In genomic region chr6:91162314-91162713, GRCm38 (mm10) we compare ENCODE assay signal across 30 mouse cellular contexts. TPM values are rescaled to one million over a fixed set of nuclear protein-coding genes. Genes with fewer than 3 reads are reported as not detected.
A peak's percentile ranks its signal among the peaks of the same experiment; 100 is the strongest.
DNase-seq lines count a peak whose midpoint lies in the region; ATAC-seq and TF ChIP-seq lines count a peak whose summit lies in the region.
"Had no signal": no experiment of that assay in that cellular context is flagged by ENCODE, and none has a peak within 500 bp of the region (broad histone marks: within the 10 kb centered on the region; RNA-seq: fewer than 3 reads in every experiment).

No protein-coding gene starts in this region.

- WGBS in heart, embryonic 10.5 days = 78% methylated on average over 5 of the region's 5 CpGs
- 89% methylated on average over 5 of the region's 5 CpGs for WGBS in liver, embryonic 11.5 days
- WGBS in liver, embryonic 16.5 days (ENCODE audit: insufficient replicate concordance) = 92% methylated on average over 5 of the region's 5 CpGs
- 79% methylated on average over 5 of the region's 5 CpGs for WGBS in kidney, embryonic 15.5 days

- 0 out of 2 replicates have a peak, but pooled peaks cover 3% of the 10 kb centered on the region for H3K36me3 ChIP-seq in heart, embryonic 10.5 days
- peaks cover 0 to 12% of the 10 kb centered on the region in 2 experiments; a peak in 2 of 4 replicates for H3K36me3 ChIP-seq in MEL (ENCODE audit: control insufficient read depth in 1 of 2, insufficient read depth in 2 of 2, low read length in 2 of 2)
- no peaks in the 10 kb centered on the region for H3K36me3 ChIP-seq in liver, embryonic 11.5 days (ENCODE audit: control insufficient read depth, insufficient read depth, low read length)
- no peaks in the 10 kb centered on the region for H3K36me3 ChIP-seq in liver, embryonic 16.5 days (ENCODE audit: control insufficient read depth, insufficient read depth)
- 0 out of 2 replicates have a peak, but pooled peaks cover 10% of the 10 kb centered on the region for H3K36me3 ChIP-seq in kidney, embryonic 15.5 days

- DNase-seq in heart, embryonic 10.5 days (ENCODE audit: low spot score) = no peak
- no peak for DNase-seq in heart, postnatal 4 days
- peak; percentile 24 for DNase-seq in MEL (ENCODE audit: low read depth, low spot score)
- DNase-seq in liver, embryonic 11.5 days (ENCODE audit: low spot score) = no peak
- no peak for DNase-seq in lung, postnatal 4 days
- DNase-seq in spleen, adult 18-20 months = no peak
- DNase-seq: adrenal gland, adult 8-10 months; gastrocnemius, adult 2 months; gastrocnemius, postnatal 36 days; heart, adult 18-20 months; heart, postnatal 14 days; kidney, adult 11 months; kidney, postnatal 36 days; lung, adult 2 months; lung, postnatal 10 days; midbrain, embryonic 14.5 days; right cerebral cortex, postnatal 25 days; thymus, postnatal 4 days had no signal

- TF ChIP-seq POLR2A in MEL (IDR thresholded peaks at IDR 0.05; ENCODE audit: control insufficient read depth in 1 of 2, insufficient read depth in 1 of 2, low read depth in 1 of 2, low read length in 2 of 2, poor library complexity in 1 of 2) = no peak

- TF ChIP-seq RAD21 in MEL (IDR thresholded peaks at IDR 0.05; ENCODE audit: low read depth, low read length) = no peak

- peaks cover 46% of the 10 kb centered on the region for H3K4me1 ChIP-seq in heart, embryonic 10.5 days
- H3K4me1 ChIP-seq in MEL (ENCODE audit: control insufficient read depth in 1 of 2, insufficient read depth in 2 of 2, low read length in 2 of 2) = peaks cover 13 to 21% of the 10 kb centered on the region in 2 experiments
- peaks cover 66% of the 10 kb centered on the region for H3K4me1 ChIP-seq in liver, embryonic 11.5 days (replicated peaks; ENCODE audit: control insufficient read depth, insufficient read depth, low read length)
- H3K4me1 ChIP-seq in liver, embryonic 16.5 days (ENCODE audit: control insufficient read depth, low read depth, low read length) = peaks cover 76% of the 10 kb centered on the region
- peaks cover 46% of the 10 kb centered on the region for H3K4me1 ChIP-seq in kidney, embryonic 15.5 days

- H3K9ac ChIP-seq in MEL (ENCODE audit: control insufficient read depth, low read depth, low read length, poor library complexity, severe bottlenecking) = no peak overlapping the region
- H3K9ac ChIP-seq in liver, embryonic 11.5 days (ENCODE audit: low read depth, low read length) = peak overlapping the region; percentile 9; the same call in 1 of the 2 replicates
- no peak overlapping the region for H3K9ac ChIP-seq in liver, embryonic 16.5 days (ENCODE audit: low read depth, low read length)
- H3K9ac ChIP-seq in kidney, embryonic 15.5 days = no peak overlapping the region
- H3K9ac ChIP-seq: forebrain, embryonic 13.5 days; heart, embryonic 13.5 days; hindbrain, embryonic 12.5 days; limb, embryonic 12.5 days had no signal

- TF ChIP-seq CTCF in MEL (IDR thresholded peaks at IDR 0.05 in 2 of 3, conservative IDR thresholded peaks at IDR 0.05 in 1 of 3; ENCODE audit: control insufficient read depth in 1 of 3, insufficient read depth in 1 of 3, low read depth in 2 of 3, low read length in 3 of 3, poor library complexity in 1 of 3, severe bottlenecking in 1 of 3) = no peak

- peak overlapping the region; percentile 32; the same call in 1 of the 2 replicates for H3K27ac ChIP-seq in heart, embryonic 10.5 days
- H3K27ac ChIP-seq in MEL (ENCODE audit: control insufficient read depth, low read depth, low read length) = no peak overlapping the region
- H3K27ac ChIP-seq in liver, embryonic 11.5 days (ENCODE audit: low read depth, low read length) = peak overlapping the region; percentile 95
- H3K27ac ChIP-seq in liver, embryonic 16.5 days (ENCODE audit: low read length) = peak overlapping the region; percentile 98
- no peak overlapping the region for H3K27ac ChIP-seq in kidney, embryonic 15.5 days
- H3K27ac ChIP-seq: gastrocnemius, adult 2 months; hindbrain, embryonic 12.5 days; hindbrain, postnatal 0 days; layer of hippocampus, adult 2 months; left cerebral cortex, adult 2 months; limb, embryonic 12.5 days had no signal

- no peaks in the 10 kb centered on the region for H3K9me3 ChIP-seq in heart, embryonic 10.5 days
- H3K9me3 ChIP-seq in MEL (replicated peaks; ENCODE audit: insufficient read depth, low read length) = no peaks in the 10 kb centered on the region
- H3K9me3 ChIP-seq in liver, embryonic 11.5 days (ENCODE audit: control insufficient read depth, low read length) = no peaks in the 10 kb centered on the region
- no peaks in the 10 kb centered on the region for H3K9me3 ChIP-seq in liver, embryonic 16.5 days (replicated peaks; ENCODE audit: control insufficient read depth, low read length)
- H3K9me3 ChIP-seq in kidney, embryonic 15.5 days (replicated peaks) = no peaks in the 10 kb centered on the region
- H3K9me3 ChIP-seq: forebrain, embryonic 13.5 days; heart, embryonic 13.5 days; hindbrain, embryonic 12.5 days; limb, embryonic 12.5 days had no signal

- no peak for TF ChIP-seq EP300 in MEL (IDR thresholded peaks at IDR 0.05; ENCODE audit: low read depth in 1 of 2, low read length in 2 of 2)

- H3K4me2 ChIP-seq in liver, embryonic 11.5 days = no peak overlapping the region
- no peak overlapping the region for H3K4me2 ChIP-seq in liver, embryonic 16.5 days (ENCODE audit: low read depth, low read length)
- H3K4me2 ChIP-seq in kidney, embryonic 15.5 days = no peak overlapping the region
- H3K4me2 ChIP-seq: forebrain, embryonic 13.5 days; heart, embryonic 13.5 days; hindbrain, embryonic 12.5 days; limb, embryonic 12.5 days had no signal

- no peaks in the 10 kb centered on the region; the same call in 1 of the 2 replicates for H3K79me2 ChIP-seq in MEL (ENCODE audit: control insufficient read depth, insufficient read depth, low read length, poor library complexity)

- H3K4me3 ChIP-seq in heart, embryonic 10.5 days = no peak overlapping the region
- H3K4me3 ChIP-seq in MEL (ENCODE audit: control insufficient read depth in 1 of 2, insufficient read depth in 1 of 2, low read depth in 2 of 2, low read length in 2 of 2) = no peak overlapping the region
- no peak overlapping the region for H3K4me3 ChIP-seq in liver, embryonic 11.5 days (ENCODE audit: low read depth, low read length)
- no peak overlapping the region for H3K4me3 ChIP-seq in liver, embryonic 16.5 days (ENCODE audit: low read depth, low read length)
- no peak overlapping the region for H3K4me3 ChIP-seq in kidney, embryonic 15.5 days (replicated peaks)
- H3K4me3 ChIP-seq: forebrain, embryonic 13.5 days; gastrocnemius, adult 2 months; heart, embryonic 13.5 days; hindbrain, embryonic 12.5 days; layer of hippocampus, adult 2 months; left cerebral cortex, adult 2 months; limb, embryonic 12.5 days had no signal

- peaks cover 33% of the 10 kb centered on the region for H3K27me3 ChIP-seq in heart, embryonic 10.5 days (ENCODE audit: insufficient read depth, poor library complexity, severe bottlenecking)
- no peaks in the 10 kb centered on the region for H3K27me3 ChIP-seq in MEL (ENCODE audit: control insufficient read depth in 1 of 2, insufficient read depth in 2 of 2, low read length in 2 of 2)
- no peaks in the 10 kb centered on the region for H3K27me3 ChIP-seq in liver, embryonic 11.5 days (replicated peaks; ENCODE audit: control insufficient read depth, insufficient read depth, low read length)
- H3K27me3 ChIP-seq in liver, embryonic 16.5 days (ENCODE audit: control insufficient read depth, insufficient read depth, low read depth, low read length) = no peaks in the 10 kb centered on the region
- H3K27me3 ChIP-seq in kidney, embryonic 15.5 days = no peaks in the 10 kb centered on the region
- H3K27me3 ChIP-seq: forebrain, embryonic 13.5 days; hindbrain, embryonic 12.5 days; limb, embryonic 12.5 days had no signal

- no peak for ATAC-seq in liver, embryonic 11.5 days (replicated peaks; ENCODE audit: low FRiP score)
- 0 out of 2 replicates have a peak, but pooled peaks have one; percentile 3 for ATAC-seq in liver, embryonic 16.5 days (ENCODE audit: low read depth)
- no peak for ATAC-seq in kidney, embryonic 15.5 days (replicated peaks; ENCODE audit: low FRiP score)
- ATAC-seq: forebrain, embryonic 13.5 days; hindbrain, postnatal 0 days had no signal

TF ChIP-seq in MEL, 35 proteins besides CTCF, POLR2A, EP300 and RAD21 (continues in another document):
- no peak for TF ChIP-seq ZC3H11A (IDR thresholded peaks at IDR 0.05; ENCODE audit: low read depth, low read length)
- TF ChIP-seq ZKSCAN1 (IDR thresholded peaks at IDR 0.05; ENCODE audit: low read depth, low read length) = no peak

RNA-seq across cellular contexts. Expression of gene Hdac11, which starts 5.8 kb away (rescaled TPM):
- 6.4 and 6.8 TPM in 2 replicates for polyA plus RNA-seq in heart, embryonic 10.5 days (2016; fragmentation: Nextera tagmentation; extraction: Ambion mirVana)
- 10 to 100 TPM; 11.4 to 12.5 TPM for total RNA-seq in heart, postnatal 4 days (2021)
- total RNA-seq in MEL (2012; rRNA removed) = 2.5 and 3.3 TPM in 2 replicates
- polyA plus RNA-seq in MEL (2012; ENCODE audit: insufficient read depth in 1 of 2, insufficient read length in 2 of 2, low read depth in 1 of 2, low replicate concordance in 2 of 2, missing spikeins in 1 of 2) = 1 to 10 TPM in 1 of 2 experiments, not detected in 1; 6.0 TPM
- 7.1 and 7.2 TPM in 2 replicates for polyA plus RNA-seq in liver, embryonic 11.5 days (2014; fragmentation: Nextera tagmentation; extraction: Ambion mirVana)
- 4.5 and 4.8 TPM in 2 replicates for polyA plus RNA-seq in liver, embryonic 16.5 days (2015; fragmentation: Nextera tagmentation; extraction: Ambion mirVana)
- polyA plus RNA-seq in kidney, embryonic 15.5 days (2015; fragmentation: Nextera tagmentation; extraction: Ambion mirVana) = 13.2 and 14.3 TPM in 2 replicates

RNA-seq across cellular contexts. Expression of gene Nup210, which starts 45.7 kb away (rescaled TPM):
- 10.7 and 11.6 TPM in 2 replicates for polyA plus RNA-seq in heart, embryonic 10.5 days (2016; fragmentation: Nextera tagmentation; extraction: Ambion mirVana)
- total RNA-seq in heart, postnatal 4 days (2021) = 10 to 100 TPM; 13.1 to 15.4 TPM
- 46.3 and 56.7 TPM in 2 replicates for total RNA-seq in MEL (2012; rRNA removed)
- 100 to 1,000 TPM in 1 of 2 experiments, 10 to 100 TPM in 1; 71.5 to 394 TPM for polyA plus RNA-seq in MEL (2012; ENCODE audit: insufficient read depth in 1 of 2, insufficient read length in 2 of 2, low read depth in 1 of 2, low replicate concordance in 2 of 2, missing spikeins in 1 of 2)
- 53.5 and 58.3 TPM in 2 replicates for polyA plus RNA-seq in liver, embryonic 11.5 days (2014; fragmentation: Nextera tagmentation; extraction: Ambion mirVana)
- 32.3 and 33.2 TPM in 2 replicates for polyA plus RNA-seq in liver, embryonic 16.5 days (2015; fragmentation: Nextera tagmentation; extraction: Ambion mirVana)
- polyA plus RNA-seq in kidney, embryonic 15.5 days (2015; fragmentation: Nextera tagmentation; extraction: Ambion mirVana) = 22.8 and 24.2 TPM in 2 replicates
- polyA plus RNA-seq: C2C12 had no signal

RNA-seq across cellular contexts. Expression of gene Fbln2, which starts 49.9 kb away (rescaled TPM):
- polyA plus RNA-seq in heart, embryonic 10.5 days (2016; fragmentation: Nextera tagmentation; extraction: Ambion mirVana) = 99.3 and 114 TPM in 2 replicates
- 100 to 1,000 TPM; 172 to 182 TPM for total RNA-seq in heart, postnatal 4 days (2021)
- total RNA-seq in MEL (2012; rRNA removed) = 2.3 and 4.4 TPM in 2 replicates
- polyA plus RNA-seq in MEL (2012; ENCODE audit: insufficient read depth in 1 of 2, insufficient read length in 2 of 2, low read depth in 1 of 2, low replicate concordance in 2 of 2, missing spikeins in 1 of 2) = 1 to 10 TPM in 1 of 2 experiments, not detected in 1; 1.9 TPM
- polyA plus RNA-seq in liver, embryonic 11.5 days (2014; fragmentation: Nextera tagmentation; extraction: Ambion mirVana) = 33.3 and 36.3 TPM in 2 replicates
- 5.7 and 8.0 TPM in 2 replicates for polyA plus RNA-seq in liver, embryonic 16.5 days (2015; fragmentation: Nextera tagmentation; extraction: Ambion mirVana)
- polyA plus RNA-seq in kidney, embryonic 15.5 days (2015; fragmentation: Nextera tagmentation; extraction: Ambion mirVana) = 38.9 and 56.4 TPM in 2 replicates
- total RNA-seq: common myeloid progenitor, adult 5-6 weeks; neutrophil, adult 5-6 weeks had no signal

Comparison
In these comparisons a context has a peak if more than half of its experiments do, and no peak if none do; other contexts are left out.
1. H3K27ac ChIP-seq: peak in heart, embryonic 10.5 days (single experiment), liver, embryonic 11.5 days (single experiment) and liver, embryonic 16.5 days (single experiment); none in MEL (single experiment) and kidney, embryonic 15.5 days (single experiment).